Mouse (Mus musculus) lung, postnatal 0 days (tissue): ENCODE data around the gene Mks1. TPM values are rescaled to one million over a fixed set of nuclear protein-coding genes. Genes with fewer than 3 reads are reported as not detected.

Experiments
- ATAC-seq: fragments of 200-750 bp; cut with Nextera tagmentation; 2 replicates; pipeline ENCODE4 v1.8.0; 2017; ENCODE audit warnings: moderate library complexity
- DNase-seq: peaks from one replicate; pipeline ENCODE4 v3.0.0-alpha.2; 2016; ENCODE audit warnings: low spot score
- H3K27ac ChIP-seq: fragments of 300-500 bp; sonication (generic); 2 replicates; pipeline ENCODE4 v1.5.1; 2014; ENCODE audit warnings: antibody characterized with exemption, mild to moderate bottlenecking, low read length, mixed read lengths
- H3K27me3 ChIP-seq: fragments of 300-500 bp; sonication (generic); replicated peaks from 2 replicates; pipeline ENCODE4 v1.6.1; 2014; ENCODE audit warnings: low read length, mixed read lengths; ENCODE audit not compliant: insufficient read depth
- H3K36me3 ChIP-seq: fragments of 300-500 bp; sonication (generic); 2 replicates; pipeline ENCODE4 v1.6.1; 2014; ENCODE audit warnings: low read length, mixed read lengths; ENCODE audit not compliant: insufficient read depth
- H3K4me1 ChIP-seq: fragments of 300-500 bp; sonication (generic); 2 replicates; pipeline ENCODE4 v1.6.1; 2014; ENCODE audit warnings: antibody characterized with exemption, low read depth, low read length, mixed read lengths; ENCODE audit not compliant: insufficient read depth
- H3K4me2 ChIP-seq: fragments of 300-500 bp; sonication (generic); replicated peaks from 2 replicates; pipeline ENCODE4 v1.6.1; 2014; ENCODE audit warnings: low read depth, mild to moderate bottlenecking, low read length, moderate library complexity, mixed read lengths
- H3K4me3 ChIP-seq: fragments of 300-500 bp; sonication (generic); 2 replicates; pipeline ENCODE4 v1.5.1; 2014; ENCODE audit warnings: low read depth, low read length
- H3K9ac ChIP-seq: fragments of 300-500 bp; sonication (generic); replicated peaks from 2 replicates; pipeline ENCODE4 v1.6.1; 2014; ENCODE audit warnings: low read depth, mild to moderate bottlenecking
- H3K9me3 ChIP-seq: fragments of 300-500 bp; sonication (generic); 2 replicates; pipeline ENCODE4 v1.6.1; 2016; ENCODE audit warnings: low read length, mixed read lengths
- CTCF ChIP-seq: IDR thresholded peaks from 2 replicates; pipeline ENCODE4 v1.5.1; 2016; ENCODE audit warnings: antibody characterized with exemption, mild to moderate bottlenecking
- EP300 ChIP-seq: IDR thresholded peaks from 2 replicates; pipeline ENCODE4 v1.6.1; 2016; ENCODE audit warnings: antibody characterized with exemption, mild to moderate bottlenecking, control low read depth
- WGBS: fragments of 180-500 bp; shearing (Covaris S2); extraction: QIAGEN DNeasy Blood & Tissue Kit; methylation state at CpG from one replicate; pipeline ENCODE4 v1.1.7; 2014; 5-methylcytosine and 5-hydroxymethylcytosine counted together
- polyA plus RNA-seq: library from polyadenylated mRNA; unstranded; fragments of >200 nt; fragmentation: Nextera tagmentation; extraction: Ambion mirVana; gene quantifications from 2 replicates; pipeline ENCODE4 v1.2.1, GENCODE M21; 2015

Gene Mks1
- polyA plus RNA-seq, 1 experiment from 2014 or later, result 5.6 TPM

- Histone ChIP-seq H3K4me3 (no peak overlapping the region), H3K27me3 (no peaks in the 10 kb centered on the region), H3K36me3 (no peaks in the 10 kb centered on the region), H3K9ac (no peak overlapping the region), H3K27ac (no peak overlapping the region), H3K4me2 (no peak overlapping the region), H3K9me3 (no peaks in the 10 kb centered on the region), H3K4me1 (no peaks in the 10 kb centered on the region)
- ATAC-seq, result no peak
- 37% methylated on average over 5 of the region's 5 CpGs for WGBS
- no peak for TF ChIP-seq EP300
- peak; percentile 67 for TF ChIP-seq CTCF
- peak; percentile 37 for DNase-seq
Measured at GRCm38 (mm10) chr11:87883493-87883892, 30.5 kb downstream of the Mks1 start.

DNA sequence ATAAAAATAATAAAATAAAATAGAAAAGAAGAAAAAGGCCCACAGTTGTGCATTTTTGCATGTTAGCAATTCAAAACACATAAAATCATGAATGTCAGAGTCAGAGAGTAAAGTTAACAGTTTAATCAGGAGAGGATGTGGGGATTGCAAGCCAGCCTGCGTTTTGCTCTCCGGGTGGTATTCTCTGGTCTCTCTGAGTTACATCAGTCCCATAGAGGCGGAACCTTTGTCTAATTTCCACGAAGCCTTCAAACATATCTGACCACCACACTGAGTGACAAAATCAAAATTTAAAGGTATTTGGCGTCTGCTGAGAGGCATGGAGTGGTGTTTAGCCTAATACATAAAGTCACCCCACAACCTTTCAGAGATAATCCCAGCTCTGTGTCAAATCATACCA is 31.8 kb downstream of the Mks1 start:
- Histone ChIP-seq H3K9me3 (no peaks in the 10 kb centered on the region), H3K9ac (no peak overlapping the region), H3K36me3 (no peaks in the 10 kb centered on the region), H3K4me3 (no peak overlapping the region), H3K4me1 (no peaks in the 10 kb centered on the region), H3K27ac (no peak overlapping the region), H3K4me2 (no peak overlapping the region), H3K27me3 (no peaks in the 10 kb centered on the region)
- ATAC-seq (no peak), DNase-seq (no peak)
- no peak for TF ChIP-seq EP300
- no peak for TF ChIP-seq CTCF
- 67% methylated on average over 5 of the region's 5 CpGs for WGBS

- no peak for DNase-seq
- Histone ChIP-seq H3K27me3 (no peaks in the 10 kb centered on the region), H3K4me2 (no peak within 1 kb of the TSS), H3K4me3 (no peak within 1 kb of the TSS), H3K9me3 (no peaks in the 10 kb centered on the region), H3K27ac (no peak within 1 kb of the TSS), H3K4me1 (no peaks in the 10 kb centered on the region), H3K36me3 (no peaks in the 10 kb centered on the region), H3K9ac (no peak within 1 kb of the TSS)
- TF ChIP-seq EP300, result no peak
- TF ChIP-seq CTCF, result no peak
- no peak for ATAC-seq
- 87% methylated on average over 6 of the region's 6 CpGs for WGBS
Measured at GRCm38 (mm10) chr11:87892168-87892567, 39.2 kb downstream of the Mks1 start, which contains the start of gene Olfr462. TSS of gene Olfr462 (minus strand) at chr11:87892268.

DNA sequence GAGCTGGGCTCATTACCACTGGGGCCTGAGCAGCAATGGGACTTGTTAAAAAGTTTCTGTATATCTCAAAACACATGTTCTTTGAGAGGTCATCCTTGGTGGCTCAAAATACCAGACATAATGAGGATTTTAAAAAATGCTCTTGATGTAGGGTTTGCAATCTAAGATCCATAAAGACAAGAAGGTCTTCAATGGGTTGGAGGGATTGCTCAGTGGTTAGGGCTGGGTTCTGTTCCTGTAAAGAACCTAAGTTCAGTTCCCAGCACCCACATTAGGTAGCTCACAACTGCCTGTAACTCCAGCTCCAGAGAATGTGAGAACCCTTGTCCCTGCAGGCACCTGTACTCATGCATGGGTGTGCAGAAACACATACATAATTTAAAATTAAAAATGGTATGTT is 44.3 kb downstream of the Mks1 start, which contains the start of gene Olfr463:
Gene Olfr463 (minus strand): TSS at position 101 of the 400 bp plus-strand sequence.
- Histone ChIP-seq H3K27ac (no peak within 1 kb of the TSS), H3K36me3 (no peaks in the 10 kb centered on the region), H3K4me3 (no peak within 1 kb of the TSS), H3K27me3 (no peaks in the 10 kb centered on the region), H3K4me2 (no peak within 1 kb of the TSS), H3K9ac (no peak within 1 kb of the TSS), H3K9me3 (no peaks in the 10 kb centered on the region), H3K4me1 (no peaks in the 10 kb centered on the region)
- no peak for ATAC-seq
- TF ChIP-seq EP300 (no peak), CTCF (no peak)
- no peak for DNase-seq

DNA sequence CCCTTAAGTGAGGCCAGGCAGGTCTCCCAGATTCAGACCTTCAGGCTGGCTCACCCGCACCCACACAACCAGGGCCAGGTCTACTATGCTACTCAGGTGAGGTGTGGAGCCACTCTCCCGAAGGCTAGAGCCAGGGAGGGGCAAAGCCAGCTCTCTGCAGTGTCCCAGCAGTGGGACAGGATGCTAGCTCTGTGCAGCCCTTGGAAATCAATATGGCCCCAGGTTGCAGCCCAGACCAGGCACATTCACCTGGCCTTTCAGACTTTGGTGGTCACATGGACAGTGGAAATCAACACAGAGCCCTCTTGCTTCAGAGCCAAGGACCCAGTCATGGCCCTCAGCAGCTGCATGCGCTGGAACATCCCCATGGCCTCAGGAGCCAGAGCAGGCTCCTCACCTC is 51.3 kb downstream of the Mks1 start:
- no peak overlapping the region for H3K27ac ChIP-seq
- ATAC-seq, result no peak
- DNase-seq, result no peak
- no peaks in the 10 kb centered on the region for H3K4me1 ChIP-seq
- H3K27me3 ChIP-seq, result no peaks in the 10 kb centered on the region
- 67% methylated on average over 3 of the region's 3 CpGs for WGBS
- no peak overlapping the region for H3K4me2 ChIP-seq
- H3K9me3 ChIP-seq, result no peaks in the 10 kb centered on the region
- H3K9ac ChIP-seq, result no peak overlapping the region
- H3K36me3 ChIP-seq, result no peaks in the 10 kb centered on the region
- no peak for TF ChIP-seq EP300
- no peak overlapping the region for H3K4me3 ChIP-seq

Other genes with a start within 250 kb of the Mks1 start
- 0.05 and 0.11 TPM in 2 replicates for gene Hsf5, start 236.1 kb upstream of the Mks1 start, polyA plus RNA-seq
- 4.6 and 6.6 TPM in 2 replicates for gene Rnf43, start 190.5 kb upstream of the Mks1 start, polyA plus RNA-seq
- gene Supt4a, start 115.7 kb upstream of the Mks1 start, polyA plus RNA-seq, result 155 and 166 TPM in 2 replicates
- 0.64 and 0.83 TPM in 2 replicates for gene Tspoap1, start 92.7 kb upstream of the Mks1 start, polyA plus RNA-seq
- gene Mpo, start 59.6 kb upstream of the Mks1 start, polyA plus RNA-seq, result 0.32 and 0.68 TPM in 2 replicates
- gene Lpo, start 24.9 kb upstream of the Mks1 start, polyA plus RNA-seq, result not detected in 2 replicates
- not detected in 2 replicates for gene Epx, start 22.3 kb downstream of the Mks1 start, polyA plus RNA-seq
- gene Olfr462, start 39.1 kb downstream of the Mks1 start, polyA plus RNA-seq, result not detected in 2 replicates
- not detected in 2 replicates for gene Olfr463, start 44.2 kb downstream of the Mks1 start, polyA plus RNA-seq
- gene Olfr464, start 67.8 kb downstream of the Mks1 start, polyA plus RNA-seq, result not detected in 2 replicates
- 12.3 and 14.5 TPM in 2 replicates for gene Dynll2, start 134.3 kb downstream of the Mks1 start, polyA plus RNA-seq
- gene Srsf1, start 194.2 kb downstream of the Mks1 start, polyA plus RNA-seq, result 88.1 and 111 TPM in 2 replicates
- 26.8 TPM in 2 replicates for gene Vezf1, start 215.1 kb downstream of the Mks1 start, polyA plus RNA-seq
- 14.6 TPM in 2 replicates for gene Cuedc1, start 244.8 kb downstream of the Mks1 start, polyA plus RNA-seq